Mouse (Mus musculus): ENCODE measurements around the gene Dclk2. TPM values are rescaled to one million over a fixed set of nuclear protein-coding genes. Genes with fewer than 3 reads are reported as not detected.

Gene Dclk2
- polyA plus RNA-seq, 1 experiment from 2014 or later: 6.8 TPM

GRCm38 (mm10) chr3:86762456-86762855 is 158.2 kb downstream of the Dclk2 start:
- no peaks in the 10 kb centered on the region for H3K9me3 ChIP-seq
- no peaks in the 10 kb centered on the region for H3K27me3 ChIP-seq
- no peak overlapping the region for H3K9ac ChIP-seq
- H3K4me1 ChIP-seq: no peaks in the 10 kb centered on the region
- ATAC-seq (ENCODE audit: borderline replicate concordance, extremely low read depth, low FRiP score, low TSS enrichment): no peak
- H3K27ac ChIP-seq: no peak overlapping the region
- no peak overlapping the region for H3K4me2 ChIP-seq
- no peaks in the 10 kb centered on the region for H3K36me3 ChIP-seq
- WGBS: 88% methylated on average over 4 of the region's 4 CpGs
- no peak overlapping the region for H3K4me3 ChIP-seq

- H3K4me3 ChIP-seq: no peak overlapping the region
- WGBS: 90% methylated on average over 6 of the region's 6 CpGs
- no peak for ATAC-seq (ENCODE audit: borderline replicate concordance, extremely low read depth, low FRiP score, low TSS enrichment)
- H3K4me2 ChIP-seq: no peak overlapping the region
- no peaks in the 10 kb centered on the region for H3K4me1 ChIP-seq
- no peaks in the 10 kb centered on the region for H3K36me3 ChIP-seq
- H3K9ac ChIP-seq: no peak overlapping the region
- no peak overlapping the region for H3K27ac ChIP-seq
- no peaks in the 10 kb centered on the region for H3K27me3 ChIP-seq
- H3K9me3 ChIP-seq: no peaks in the 10 kb centered on the region
Measured at GRCm38 (mm10) chr3:86762036-86762415, 158.6 kb downstream of the Dclk2 start.

- ATAC-seq (ENCODE audit: borderline replicate concordance, extremely low read depth, low FRiP score, low TSS enrichment): no peak
- H3K4me3 ChIP-seq: no peak overlapping the region
- H3K27ac ChIP-seq: no peak overlapping the region
- H3K9me3 ChIP-seq: no peaks in the 10 kb centered on the region
- no peak overlapping the region for H3K4me2 ChIP-seq
- H3K36me3 ChIP-seq: no peaks in the 10 kb centered on the region
- 65% methylated on average over 9 of the region's 9 CpGs for WGBS
- H3K4me1 ChIP-seq: no peaks in the 10 kb centered on the region
- no peaks in the 10 kb centered on the region for H3K27me3 ChIP-seq
- no peak overlapping the region for H3K9ac ChIP-seq
Measured at GRCm38 (mm10) chr3:86761095-86762035, 159.3 kb downstream of the Dclk2 start.

GRCm38 (mm10) chr3:86760474-86760873 is 160.2 kb downstream of the Dclk2 start:
- H3K27me3 ChIP-seq: no peaks in the 10 kb centered on the region
- H3K4me2 ChIP-seq: no peak overlapping the region
- H3K27ac ChIP-seq: no peak overlapping the region
- no peak overlapping the region for H3K4me3 ChIP-seq
- ATAC-seq (ENCODE audit: borderline replicate concordance, extremely low read depth, low FRiP score, low TSS enrichment): no peak
- no peaks in the 10 kb centered on the region for H3K4me1 ChIP-seq
- H3K36me3 ChIP-seq: no peaks in the 10 kb centered on the region
- H3K9me3 ChIP-seq: no peaks in the 10 kb centered on the region
- H3K9ac ChIP-seq: no peak overlapping the region
- WGBS: 79% methylated on average over 7 of the region's 7 CpGs

- WGBS: 72% methylated on average over 8 of the region's 8 CpGs
- Histone ChIP-seq H3K4me2 (no peak overlapping the region), H3K9me3 (no peaks in the 10 kb centered on the region), H3K4me1 (no peaks in the 10 kb centered on the region), H3K27me3 (no peaks in the 10 kb centered on the region), H3K27ac (no peak overlapping the region), H3K4me3 (no peak overlapping the region), H3K36me3 (no peaks in the 10 kb centered on the region), H3K9ac (no peak overlapping the region)
- no peak for ATAC-seq (ENCODE audit: borderline replicate concordance, extremely low read depth, low FRiP score, low TSS enrichment)
Measured at GRCm38 (mm10) chr3:86759834-86760233, 160.8 kb downstream of the Dclk2 start.

GRCm38 (mm10) chr3:86759383-86759782 is 161.3 kb downstream of the Dclk2 start:
- Histone ChIP-seq H3K4me1 (no peaks in the 10 kb centered on the region), H3K36me3 (no peaks in the 10 kb centered on the region), H3K27ac (no peak overlapping the region), H3K4me3 (no peak overlapping the region), H3K4me2 (no peak overlapping the region), H3K9ac (no peak overlapping the region), H3K27me3 (no peaks in the 10 kb centered on the region), H3K9me3 (no peaks in the 10 kb centered on the region)
- 54% methylated on average over 1 of the region's 1 CpGs for WGBS
- ATAC-seq (ENCODE audit: borderline replicate concordance, extremely low read depth, low FRiP score, low TSS enrichment): no peak

GRCm38 (mm10) chr3:86758727-86759126 is 161.9 kb downstream of the Dclk2 start:
- 70% methylated on average over 6 of the region's 6 CpGs for WGBS
- H3K27me3 ChIP-seq: no peaks in the 10 kb centered on the region
- H3K4me3 ChIP-seq: no peak overlapping the region
- no peak for ATAC-seq (ENCODE audit: borderline replicate concordance, extremely low read depth, low FRiP score, low TSS enrichment)
- H3K9ac ChIP-seq: no peak overlapping the region
- H3K27ac ChIP-seq: no peak overlapping the region
- H3K36me3 ChIP-seq: no peaks in the 10 kb centered on the region
- 0 out of 2 replicates have a peak, but pooled peaks cover 2% of the 10 kb centered on the region for H3K4me1 ChIP-seq
- H3K4me2 ChIP-seq: no peak overlapping the region
- H3K9me3 ChIP-seq: no peaks in the 10 kb centered on the region

- Histone ChIP-seq H3K4me3 (no peak overlapping the region), H3K9me3 (no peaks in the 10 kb centered on the region), H3K27me3 (no peaks in the 10 kb centered on the region), H3K27ac (no peak overlapping the region), H3K4me1 (0 out of 2 replicates have a peak, but pooled peaks cover 2% of the 10 kb centered on the region), H3K9ac (no peak overlapping the region), H3K36me3 (no peaks in the 10 kb centered on the region), H3K4me2 (no peak overlapping the region)
- ATAC-seq (ENCODE audit: borderline replicate concordance, extremely low read depth, low FRiP score, low TSS enrichment): no peak
- 74% methylated on average over 1 of the region's 1 CpGs for WGBS
Measured at GRCm38 (mm10) chr3:86756548-86756947, 164.1 kb downstream of the Dclk2 start.

GRCm38 (mm10) chr3:86754595-86755557 is 165.8 kb downstream of the Dclk2 start:
- ATAC-seq (ENCODE audit: borderline replicate concordance, extremely low read depth, low FRiP score, low TSS enrichment): no peak

GRCm38 (mm10) chr3:86754178-86754577 is 166.5 kb downstream of the Dclk2 start:
- WGBS: 40% methylated on average over 6 of the region's 6 CpGs
- no peak overlapping the region for H3K27ac ChIP-seq
- no peak overlapping the region for H3K4me2 ChIP-seq

More at GRCm38 (mm10) chr3:86754595-86755557, 165.8 kb downstream of the Dclk2 start:
- 72% methylated on average over 14 of the region's 14 CpGs for WGBS
- no peak overlapping the region for H3K9ac ChIP-seq
- H3K36me3 ChIP-seq: no peaks in the 10 kb centered on the region
- H3K27me3 ChIP-seq: no peaks in the 10 kb centered on the region
- 0 out of 2 replicates have a peak, but pooled peaks cover 2% of the 10 kb centered on the region for H3K4me1 ChIP-seq
- no peak overlapping the region for H3K4me2 ChIP-seq
- no peak overlapping the region for H3K27ac ChIP-seq
- H3K9me3 ChIP-seq: no peaks in the 10 kb centered on the region
- no peak overlapping the region for H3K4me3 ChIP-seq

GRCm38 (mm10) chr3:86750652-86751051 is 170.0 kb downstream of the Dclk2 start:
- no peak for ATAC-seq (ENCODE audit: borderline replicate concordance, extremely low read depth, low FRiP score, low TSS enrichment)
- no peak overlapping the region for H3K9ac ChIP-seq
- H3K27me3 ChIP-seq: no peaks in the 10 kb centered on the region
- no peak overlapping the region for H3K4me2 ChIP-seq
- no peaks in the 10 kb centered on the region for H3K36me3 ChIP-seq
- no peak overlapping the region for H3K27ac ChIP-seq
- 0 out of 2 replicates have a peak, but pooled peaks cover 2% of the 10 kb centered on the region for H3K4me1 ChIP-seq
- no peak overlapping the region for H3K4me3 ChIP-seq
- no peaks in the 10 kb centered on the region for H3K9me3 ChIP-seq
- WGBS: 46% methylated on average over 7 of the region's 7 CpGs

More at GRCm38 (mm10) chr3:86754178-86754577, 166.5 kb downstream of the Dclk2 start:
- Histone ChIP-seq H3K4me1 (0 out of 2 replicates have a peak, but pooled peaks cover 2% of the 10 kb centered on the region), H3K36me3 (no peaks in the 10 kb centered on the region), H3K9ac (no peak overlapping the region), H3K4me3 (no peak overlapping the region), H3K27me3 (no peaks in the 10 kb centered on the region), H3K9me3 (no peaks in the 10 kb centered on the region)
- ATAC-seq (ENCODE audit: borderline replicate concordance, extremely low read depth, low FRiP score, low TSS enrichment): no peak
